Mouse (Mus musculus): Measurements from ENCODE around the gene Ndufa12. TPM values are rescaled to one million over a fixed set of nuclear protein-coding genes. Genes with fewer than 3 reads are reported as not detected.
A peak's percentile ranks its signal among the peaks of the same experiment; 100 is the strongest.

Ndufa12 gene
- polyA plus RNA-seq (2016; fragmentation: Nextera tagmentation; extraction: Ambion mirVana) = 575 and 590 TPM in 2 replicates

DNA sequence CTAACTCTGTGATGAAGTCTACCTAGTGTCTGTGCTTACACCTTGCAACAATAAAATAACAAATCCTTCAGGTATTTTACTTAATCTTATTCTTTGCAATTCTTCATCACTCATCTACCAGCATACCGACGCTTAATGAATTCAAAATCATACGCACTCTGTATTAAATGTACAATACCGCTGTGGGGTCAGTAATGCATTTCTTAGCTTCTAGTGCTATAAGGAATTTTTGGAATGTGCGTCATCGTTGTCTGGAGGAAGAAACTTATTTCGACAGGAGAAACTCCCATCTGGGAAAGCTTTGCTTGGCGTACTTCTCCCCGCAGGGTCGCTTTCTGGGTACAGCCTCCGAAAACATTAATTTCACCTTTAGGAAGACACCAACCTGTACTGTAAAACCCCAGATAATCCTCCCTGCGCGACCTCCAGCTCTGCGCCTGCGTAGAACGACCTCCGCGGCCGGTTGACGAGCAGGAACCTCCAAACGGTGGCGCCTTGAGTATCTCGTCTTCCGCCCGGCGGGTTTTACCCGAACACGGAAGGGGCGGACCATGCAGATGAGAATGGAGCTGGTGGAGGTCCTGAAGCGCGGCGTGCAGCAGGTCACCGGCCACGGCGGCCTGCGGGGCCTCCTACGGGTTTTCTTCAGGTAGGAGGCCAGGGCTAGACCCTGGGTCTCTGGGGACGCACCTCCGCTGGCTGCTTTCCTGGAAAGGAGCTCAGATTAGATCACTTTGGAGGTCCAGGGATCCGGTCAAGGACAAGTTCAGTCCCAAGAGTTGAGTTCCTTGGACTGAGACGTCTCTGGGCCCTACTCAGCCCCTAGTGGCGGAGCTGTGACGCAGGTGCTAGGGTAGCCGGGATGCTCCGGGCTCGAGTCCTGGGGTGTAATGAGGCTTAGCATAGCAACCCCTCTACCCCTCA lies at the start of gene Ndufa12:
Ndufa12 (plus strand) TSS at position 239 of the 924 bp plus-strand sequence.
- Histone ChIP-seq H3K27ac (peak within 1 kb of the TSS; percentile 94), H3K4me3 (peak within 1 kb of the TSS; percentile 81), H3K36me3 (replicated peaks) (peaks cover 57% of the 10 kb centered on the region), H3K27me3 (ENCODE audit: poor library complexity, severe bottlenecking) (no peaks in the 10 kb centered on the region), H3K9me3 (no peaks in the 10 kb centered on the region), H3K4me1 (peaks cover 22% of the 10 kb centered on the region)
- peak; percentile 96 for DNase-seq (ENCODE audit: extremely low spot score, low spot score)
- WGBS = under 1% methylated on average over 46 of the region's 46 CpGs

DNA sequence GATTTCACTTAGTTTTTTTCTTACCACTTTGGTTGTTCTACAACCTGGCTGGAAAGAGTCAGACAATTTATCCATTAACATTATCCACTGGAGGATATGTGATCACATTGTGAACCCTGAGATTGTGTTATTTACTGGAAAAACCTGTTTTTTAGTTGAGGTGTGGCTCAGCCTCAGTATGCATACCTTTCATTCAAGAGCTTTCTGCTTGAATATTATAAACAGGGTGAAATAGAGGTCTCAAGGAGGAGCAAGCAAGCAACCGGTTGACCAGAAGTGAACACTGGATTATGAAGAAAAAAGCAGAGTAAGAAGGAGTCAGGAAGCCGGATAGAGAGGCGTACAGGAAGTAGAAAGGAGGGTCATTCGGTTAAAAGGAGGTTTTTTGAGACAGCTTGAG lies 47.0 kb upstream of the Ndufa12 start:
- Histone ChIP-seq H3K27ac (no peak overlapping the region), H3K36me3 (replicated peaks) (peaks cover 31% of the 10 kb centered on the region), H3K9me3 (no peaks in the 10 kb centered on the region), H3K4me3 (no peak overlapping the region), H3K27me3 (ENCODE audit: poor library complexity, severe bottlenecking) (no peaks in the 10 kb centered on the region), H3K4me1 (peaks cover 27% of the 10 kb centered on the region)
- 86% methylated on average over 4 of the region's 4 CpGs for WGBS
- no peak for DNase-seq (ENCODE audit: extremely low spot score, low spot score)

DNA sequence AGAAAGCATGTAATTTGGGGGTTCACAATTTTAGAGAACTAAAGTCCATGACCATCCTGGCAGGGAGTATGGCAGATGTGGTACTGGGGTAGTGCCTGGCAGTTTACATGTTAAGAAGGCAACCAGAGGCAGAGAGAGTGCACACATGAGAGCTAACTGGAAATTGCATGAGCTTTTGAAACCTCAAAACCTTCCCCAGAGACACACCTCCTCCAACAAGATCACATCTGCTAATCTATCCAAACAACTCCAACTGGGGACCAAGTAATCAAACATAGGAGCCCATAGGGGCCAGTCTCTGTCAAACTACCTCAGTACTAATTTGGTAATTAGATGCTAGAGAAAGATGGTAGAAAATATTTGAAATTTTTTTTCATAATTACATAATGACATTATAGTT lies 44.7 kb upstream of the Ndufa12 start:
- H3K4me3 ChIP-seq = no peak overlapping the region
- no peak overlapping the region for H3K27ac ChIP-seq
- H3K27me3 ChIP-seq (ENCODE audit: poor library complexity, severe bottlenecking) = no peaks in the 10 kb centered on the region
- H3K36me3 ChIP-seq (replicated peaks) = peaks cover 53% of the 10 kb centered on the region
- H3K9me3 ChIP-seq = no peaks in the 10 kb centered on the region
- no peak for DNase-seq (ENCODE audit: extremely low spot score, low spot score)
- H3K4me1 ChIP-seq = peaks cover 12% of the 10 kb centered on the region

DNA sequence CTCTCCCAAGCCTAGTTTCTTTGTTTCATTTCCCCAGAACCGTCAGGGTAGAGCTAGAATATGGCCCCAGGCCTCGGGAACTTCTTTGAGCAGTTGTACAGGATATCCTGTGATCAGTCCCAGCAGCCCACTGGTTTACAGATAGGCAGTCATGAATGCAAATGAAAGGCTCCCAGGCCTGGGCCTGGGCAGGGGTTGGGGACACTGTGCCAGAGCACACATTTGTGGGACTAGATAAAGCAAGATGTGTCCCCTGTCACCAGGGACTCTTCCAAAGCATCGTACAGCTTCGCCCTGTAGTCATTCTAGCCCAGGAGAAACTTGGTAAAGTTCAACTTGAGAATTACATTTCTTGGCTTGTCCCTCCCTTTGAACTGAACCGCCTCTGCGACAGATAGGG lies 39.6 kb upstream of the Ndufa12 start:
- H3K27me3 ChIP-seq (ENCODE audit: poor library complexity, severe bottlenecking) = no peaks in the 10 kb centered on the region
- no peaks in the 10 kb centered on the region for H3K9me3 ChIP-seq
- H3K36me3 ChIP-seq (replicated peaks) = peaks cover 84% of the 10 kb centered on the region
- no peak overlapping the region for H3K27ac ChIP-seq
- WGBS = 90% methylated on average over 6 of the region's 6 CpGs
- H3K4me1 ChIP-seq = no peaks in the 10 kb centered on the region
- DNase-seq (ENCODE audit: extremely low spot score, low spot score) = no peak
- no peak overlapping the region for H3K4me3 ChIP-seq

DNA sequence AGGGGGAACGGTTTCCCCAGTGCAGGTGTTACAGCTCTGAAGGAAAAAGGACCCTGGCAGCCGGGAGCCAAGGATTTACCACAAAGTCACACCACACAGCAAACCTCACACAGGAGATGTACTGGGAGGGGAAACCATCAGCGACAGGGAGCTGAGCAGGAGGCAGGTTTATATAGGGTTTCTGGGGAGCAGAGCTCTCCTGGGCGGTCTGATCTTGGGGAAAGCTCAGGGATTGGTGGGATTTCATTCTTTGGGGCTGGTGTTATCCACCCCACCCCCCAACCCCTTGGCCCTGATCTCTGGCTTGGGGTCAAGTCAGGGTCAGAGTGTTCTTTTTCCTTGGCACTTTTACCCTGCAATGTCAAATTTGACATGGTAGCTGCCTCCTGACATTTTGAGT lies 39.1 kb upstream of the Ndufa12 start:
- WGBS = 94% methylated on average over 4 of the region's 4 CpGs
- no peak for DNase-seq (ENCODE audit: extremely low spot score, low spot score)
- Histone ChIP-seq H3K4me1 (no peaks in the 10 kb centered on the region), H3K36me3 (replicated peaks) (peaks cover 89% of the 10 kb centered on the region), H3K27ac (no peak overlapping the region), H3K9me3 (no peaks in the 10 kb centered on the region), H3K4me3 (no peak overlapping the region), H3K27me3 (ENCODE audit: poor library complexity, severe bottlenecking) (no peaks in the 10 kb centered on the region)

DNA sequence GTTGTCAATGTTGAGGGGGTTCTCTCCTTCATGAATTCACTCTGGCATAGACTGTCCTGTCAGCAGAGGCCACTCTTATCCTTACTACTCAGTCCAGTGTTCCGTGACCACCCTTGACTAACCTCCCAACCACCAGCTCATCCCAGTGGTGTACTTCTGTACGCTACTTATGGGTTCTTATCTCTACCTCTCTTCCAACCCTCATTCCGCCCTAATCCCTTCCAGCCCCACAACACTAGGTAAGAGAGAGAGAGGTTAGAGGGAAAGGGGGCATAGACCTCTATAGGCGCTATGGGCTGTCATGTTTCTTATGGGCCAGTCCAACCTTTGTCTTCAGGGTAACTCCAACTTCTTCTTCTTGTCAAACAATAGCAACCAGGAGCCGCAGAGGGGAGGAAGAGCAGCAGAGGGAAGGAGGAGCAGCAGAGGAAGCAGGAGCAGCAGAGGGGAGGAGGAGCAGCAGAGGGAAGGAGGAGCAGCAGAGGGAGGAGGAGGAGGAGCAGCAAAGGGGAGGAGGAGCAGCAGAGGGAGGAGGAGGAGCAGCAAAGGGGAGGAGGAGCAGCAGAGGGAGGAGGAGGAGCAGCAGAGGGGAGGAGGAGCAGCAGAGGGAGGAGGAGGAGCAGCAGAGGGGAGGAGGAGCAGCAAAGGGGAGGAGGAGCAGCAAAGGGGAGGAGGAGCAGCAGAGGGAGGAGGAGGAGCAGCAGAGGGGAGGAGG lies 37.3 kb upstream of the Ndufa12 start:
- H3K9me3 ChIP-seq = no peaks in the 10 kb centered on the region
- H3K27ac ChIP-seq = no peak overlapping the region
- H3K27me3 ChIP-seq (ENCODE audit: poor library complexity, severe bottlenecking) = no peaks in the 10 kb centered on the region
- DNase-seq (ENCODE audit: extremely low spot score, low spot score) = no peak
- no peak overlapping the region for H3K4me3 ChIP-seq
- no peaks in the 10 kb centered on the region for H3K4me1 ChIP-seq
- WGBS = 91% methylated on average over 5 of the region's 5 CpGs
- H3K36me3 ChIP-seq (replicated peaks) = peaks cover 89% of the 10 kb centered on the region

DNA sequence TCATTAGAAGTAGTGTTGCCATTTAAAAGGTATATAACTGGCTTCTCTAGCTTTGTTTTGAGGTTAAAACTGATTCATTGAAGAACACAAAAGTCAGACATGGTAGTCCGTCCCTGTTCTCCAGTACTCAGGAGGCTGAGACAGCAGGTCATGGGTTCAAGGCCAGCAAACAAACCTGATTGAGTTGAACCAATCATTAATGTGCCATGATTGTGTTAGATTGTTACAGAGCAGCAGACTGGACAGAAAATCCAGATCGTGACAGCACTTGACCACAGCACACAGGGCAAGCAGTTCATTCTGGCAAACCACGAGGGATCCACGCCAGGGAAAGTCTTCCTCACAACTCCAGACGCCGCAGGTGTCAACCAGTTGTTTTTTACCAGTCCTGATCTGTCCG lies 36.5 kb upstream of the Ndufa12 start:
- no peak overlapping the region for H3K27ac ChIP-seq
- no peak overlapping the region for H3K4me3 ChIP-seq
- 95% methylated on average over 7 of the region's 7 CpGs for WGBS
- no peaks in the 10 kb centered on the region for H3K4me1 ChIP-seq
- H3K36me3 ChIP-seq (replicated peaks) = peaks cover 90% of the 10 kb centered on the region
- no peaks in the 10 kb centered on the region for H3K9me3 ChIP-seq
- DNase-seq (ENCODE audit: extremely low spot score, low spot score) = no peak
- no peaks in the 10 kb centered on the region for H3K27me3 ChIP-seq (ENCODE audit: poor library complexity, severe bottlenecking)

DNA sequence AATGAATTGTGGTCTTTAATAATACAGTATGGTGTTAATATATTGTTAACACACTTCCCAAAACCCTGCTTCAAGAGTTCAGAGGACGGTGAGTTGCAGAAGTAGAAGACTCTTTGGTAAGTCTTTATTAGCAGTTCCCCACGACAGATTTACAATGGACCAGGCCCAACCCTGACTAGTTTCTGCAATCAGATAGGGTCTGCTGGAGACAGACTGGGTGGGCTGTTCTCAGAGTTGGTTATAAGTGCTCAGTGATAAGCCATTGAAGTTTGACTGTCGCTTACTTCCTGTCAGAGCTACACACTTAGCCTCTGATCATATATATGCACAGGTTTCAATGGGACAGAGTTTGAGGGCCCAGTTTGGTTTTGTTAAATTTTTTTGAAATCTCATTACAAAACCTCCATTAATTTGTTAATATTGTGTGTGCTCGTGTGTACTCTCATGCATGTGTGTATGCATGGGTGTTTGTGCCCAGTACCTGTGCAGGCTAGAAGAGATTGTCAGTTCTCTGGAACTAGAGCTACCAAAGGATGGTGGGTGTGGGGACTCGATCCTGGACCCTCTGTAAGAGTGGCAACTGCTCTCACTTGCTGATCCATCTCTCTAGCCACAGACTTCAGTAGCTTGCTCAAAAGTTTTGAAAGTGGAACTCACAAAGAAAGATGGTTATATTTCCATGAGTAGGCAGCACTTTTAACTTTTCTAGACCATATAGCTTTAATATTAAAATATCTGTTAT lies 34.2 kb upstream of the Ndufa12 start:
- Histone ChIP-seq H3K4me3 (no peak overlapping the region), H3K9me3 (no peaks in the 10 kb centered on the region), H3K4me1 (no peaks in the 10 kb centered on the region), H3K27ac (no peak overlapping the region), H3K36me3 (replicated peaks) (peaks cover 90% of the 10 kb centered on the region), H3K27me3 (ENCODE audit: poor library complexity, severe bottlenecking) (no peaks in the 10 kb centered on the region)
- DNase-seq (ENCODE audit: extremely low spot score, low spot score) = no peak
- 89% methylated on average over 5 of the region's 5 CpGs for WGBS

DNA sequence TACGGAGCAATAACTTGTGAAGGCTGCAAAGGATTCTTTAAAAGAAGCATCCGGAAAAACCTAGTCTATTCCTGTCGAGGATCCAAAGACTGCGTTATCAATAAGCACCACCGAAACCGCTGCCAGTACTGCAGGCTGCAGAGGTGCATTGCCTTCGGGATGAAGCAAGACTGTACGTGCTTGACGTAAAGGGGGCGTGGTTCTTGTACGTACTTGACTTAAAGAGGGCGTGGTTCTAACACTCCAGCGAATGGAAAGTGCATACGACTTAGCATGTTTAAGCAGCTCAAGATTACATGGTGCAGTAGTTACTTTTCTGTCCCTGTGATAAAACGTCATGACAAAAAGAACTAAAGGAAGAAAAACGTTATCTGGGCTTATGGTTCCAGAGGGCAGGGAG lies 33.1 kb upstream of the Ndufa12 start:
- Histone ChIP-seq H3K4me1 (no peaks in the 10 kb centered on the region), H3K27ac (no peak overlapping the region), H3K36me3 (replicated peaks) (peaks cover 90% of the 10 kb centered on the region), H3K9me3 (peaks cover 6% of the 10 kb centered on the region), H3K4me3 (no peak overlapping the region), H3K27me3 (ENCODE audit: poor library complexity, severe bottlenecking) (no peaks in the 10 kb centered on the region)
- no peak for DNase-seq (ENCODE audit: extremely low spot score, low spot score)
- 93% methylated on average over 16 of the region's 16 CpGs for WGBS

DNA sequence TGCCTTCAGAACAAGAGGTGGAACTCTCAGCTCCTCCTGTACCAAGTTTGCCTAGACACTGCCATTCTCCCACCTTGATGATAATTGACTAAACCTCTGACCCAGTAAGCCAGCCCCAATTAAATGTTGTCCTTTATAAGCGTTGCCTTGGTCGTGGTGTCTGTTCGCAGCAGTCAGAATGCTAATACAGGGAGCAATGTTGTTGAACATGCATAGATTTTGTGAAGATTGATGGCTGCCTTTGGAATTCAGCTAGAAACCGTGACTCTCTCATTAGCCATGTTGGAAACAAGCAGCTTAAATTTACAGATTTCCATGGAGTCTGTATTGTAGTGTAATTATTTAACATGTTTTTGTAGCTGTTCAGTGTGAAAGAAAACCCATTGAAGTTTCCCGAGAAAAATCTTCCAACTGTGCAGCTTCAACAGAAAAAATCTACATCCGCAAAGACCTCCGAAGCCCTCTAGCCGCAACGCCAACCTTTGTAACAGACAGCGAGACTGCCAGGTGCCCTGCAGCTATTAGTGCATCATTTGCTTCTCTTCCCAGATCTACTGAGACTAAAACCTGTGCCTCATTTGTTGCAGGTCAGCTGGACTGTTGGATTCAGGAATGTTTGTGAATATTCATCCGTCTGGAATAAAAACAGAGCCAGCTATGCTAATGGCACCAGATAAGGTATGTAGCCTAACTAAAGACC lies 31.3 kb upstream of the Ndufa12 start:
- Histone ChIP-seq H3K36me3 (replicated peaks) (peaks cover 91% of the 10 kb centered on the region), H3K9me3 (peaks cover 6% of the 10 kb centered on the region), H3K27me3 (ENCODE audit: poor library complexity, severe bottlenecking) (no peaks in the 10 kb centered on the region), H3K4me3 (no peak overlapping the region), H3K4me1 (peaks cover 10% of the 10 kb centered on the region), H3K27ac (no peak overlapping the region)
- no peak for DNase-seq (ENCODE audit: extremely low spot score, low spot score)
- 91% methylated on average over 11 of the region's 11 CpGs for WGBS

DNA sequence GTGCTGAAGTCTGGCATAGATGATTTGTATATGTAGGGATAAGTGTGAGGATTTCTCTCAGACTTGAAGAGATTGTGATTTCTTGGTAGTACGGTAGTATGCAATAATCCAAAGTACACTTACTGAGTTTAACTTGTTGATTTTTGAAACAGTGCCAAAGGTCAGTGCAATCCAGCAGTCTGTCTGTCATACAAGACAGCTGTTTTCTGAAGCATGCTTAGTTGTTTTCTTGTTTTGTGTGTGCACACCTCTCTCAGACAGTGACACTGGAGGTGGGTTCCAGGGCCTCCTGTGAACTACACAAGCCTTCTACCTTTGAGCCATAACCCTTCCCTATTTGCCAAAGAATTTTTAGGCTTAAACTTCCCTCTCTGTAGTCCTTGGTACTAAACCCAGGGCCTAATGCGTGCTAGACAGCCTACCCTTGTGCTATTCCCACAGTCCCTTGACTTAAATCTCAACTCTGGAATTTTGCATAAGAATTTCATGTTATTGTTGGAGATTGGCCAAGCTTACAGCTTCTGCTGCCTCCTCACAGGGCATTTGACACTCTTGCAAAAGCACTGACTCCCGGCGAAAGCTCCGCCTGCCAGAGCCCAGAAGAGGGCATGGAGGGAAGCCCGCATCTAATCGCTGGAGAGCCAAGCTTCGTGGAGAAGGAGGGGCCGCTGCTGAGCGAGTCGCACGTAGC lies 26.9 kb upstream of the Ndufa12 start:
- H3K9me3 ChIP-seq = peaks cover 6% of the 10 kb centered on the region
- no peaks in the 10 kb centered on the region for H3K27me3 ChIP-seq (ENCODE audit: poor library complexity, severe bottlenecking)
- no peak overlapping the region for H3K4me3 ChIP-seq
- peaks cover 25% of the 10 kb centered on the region for H3K4me1 ChIP-seq
- peaks cover 98% of the 10 kb centered on the region for H3K36me3 ChIP-seq (replicated peaks)
- no peak for DNase-seq (ENCODE audit: extremely low spot score, low spot score)
- 0 out of 2 replicates have a peak overlapping the region, but pooled peaks have one; percentile 48 for H3K27ac ChIP-seq
- WGBS = 62% methylated on average over 12 of the region's 12 CpGs

DNA sequence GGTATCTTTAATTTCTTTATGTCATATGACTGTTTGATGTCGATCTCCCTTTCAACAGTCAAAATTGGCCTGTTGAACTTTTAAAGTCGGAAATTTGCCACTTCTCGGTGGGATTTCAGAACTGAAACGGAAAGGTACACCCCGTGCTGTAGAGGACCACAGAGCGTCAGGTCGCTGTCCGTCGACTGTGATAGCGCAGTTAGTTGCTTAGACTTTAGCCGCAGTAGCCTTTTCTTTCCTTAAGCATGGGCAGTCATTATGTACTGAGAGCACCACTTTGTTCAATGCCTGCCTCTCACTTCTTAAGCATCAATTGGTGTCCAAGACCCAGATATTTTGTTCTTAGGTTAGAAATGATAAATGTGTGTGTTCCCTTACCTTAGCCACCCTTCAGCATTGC lies 26.4 kb upstream of the Ndufa12 start:
- no peak for DNase-seq (ENCODE audit: extremely low spot score, low spot score)
- H3K4me1 ChIP-seq = peaks cover 25% of the 10 kb centered on the region
- H3K4me3 ChIP-seq = no peak overlapping the region; the same call in 1 of the 2 replicates
- H3K27ac ChIP-seq = 0 out of 2 replicates have a peak overlapping the region, but pooled peaks have one; percentile 48
- no peaks in the 10 kb centered on the region for H3K27me3 ChIP-seq (ENCODE audit: poor library complexity, severe bottlenecking)
- peaks cover 95% of the 10 kb centered on the region for H3K36me3 ChIP-seq (replicated peaks)
- H3K9me3 ChIP-seq = peaks cover 6% of the 10 kb centered on the region
- WGBS = 65% methylated on average over 11 of the region's 11 CpGs
